Mouse (Mus musculus): ENCODE data around the gene Oaf. TPM values are rescaled to one million over a fixed set of nuclear protein-coding genes. Genes with fewer than 3 reads are reported as not detected.

The Oaf gene
- polyA plus RNA-seq, 1 experiment from 2014 or later = 30.9 TPM

- peaks cover 31% of the 10 kb centered on the region for H3K27me3 ChIP-seq
- ATAC-seq (ENCODE audit: low FRiP score, low read depth) = no peak
- no peaks in the 10 kb centered on the region for H3K36me3 ChIP-seq
- no peak overlapping the region; the same call in 1 of the 2 replicates for H3K4me2 ChIP-seq (replicated peaks)
- H3K4me1 ChIP-seq = peaks cover 11% of the 10 kb centered on the region
- H3K9ac ChIP-seq (replicated peaks) = peak overlapping the region; percentile 24; the same call in 1 of the 2 replicates
- H3K4me3 ChIP-seq = no peak overlapping the region
- no peaks in the 10 kb centered on the region for H3K9me3 ChIP-seq
- no peak overlapping the region for H3K27ac ChIP-seq (replicated peaks)
- WGBS = 27% methylated on average over 11 of the region's 11 CpGs
Observed at GRCm38 (mm10) chr9:43210771-43211450, 28.8 kb downstream of the Oaf start.

GRCm38 (mm10) chr9:43210190-43210682, 29.5 kb downstream of the Oaf start, which contains the start of gene Pou2f3:
Pou2f3 (minus strand) TSS chr9:43210369.
- Histone ChIP-seq H3K4me3 (no peak within 1 kb of the TSS), H3K9me3 (no peaks in the 10 kb centered on the region), H3K27ac (replicated peaks) (peak within 1 kb of the TSS; percentile 7; the same call in 1 of the 2 replicates), H3K4me2 (replicated peaks) (peak within 1 kb of the TSS; percentile 22), H3K4me1 (peaks cover 18% of the 10 kb centered on the region), H3K9ac (replicated peaks) (peak within 1 kb of the TSS; percentile 24; the same call in 1 of the 2 replicates), H3K36me3 (no peaks in the 10 kb centered on the region), H3K27me3 (peaks cover 37% of the 10 kb centered on the region)
- WGBS = 5% methylated on average over 13 of the region's 13 CpGs
- ATAC-seq (ENCODE audit: low FRiP score, low read depth) = 0 out of 2 replicates have a peak, but pooled peaks have one; percentile 9

DNA sequence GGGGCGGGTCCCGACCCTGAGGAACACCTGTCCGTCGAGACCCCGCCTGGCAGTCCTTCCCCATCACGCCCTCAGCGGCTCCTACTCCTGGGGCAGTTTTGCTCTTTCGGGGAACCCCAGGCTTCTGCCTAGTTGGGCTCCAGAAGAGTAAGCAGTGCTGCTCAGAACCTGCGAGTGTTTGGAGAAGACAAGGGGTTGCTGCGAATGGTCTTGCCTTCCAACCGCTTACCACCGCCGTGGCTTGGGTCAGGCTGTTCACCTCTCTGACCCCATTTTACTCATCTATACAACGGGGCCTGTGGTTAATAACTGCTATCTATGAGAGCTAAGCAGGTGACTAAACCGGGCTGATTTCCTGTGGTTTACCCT, 33.7 kb downstream of the Oaf start:
- Histone ChIP-seq H3K36me3 (no peaks in the 10 kb centered on the region), H3K27me3 (peaks cover 71% of the 10 kb centered on the region), H3K9me3 (no peaks in the 10 kb centered on the region), H3K4me1 (peaks cover 19% of the 10 kb centered on the region), H3K9ac (replicated peaks) (no peak overlapping the region), H3K27ac (replicated peaks) (no peak overlapping the region), H3K4me2 (replicated peaks) (peak overlapping the region; percentile 52), H3K4me3 (peak overlapping the region; percentile 34)
- 3% methylated on average over 15 of the region's 15 CpGs for WGBS
- no peak for ATAC-seq (ENCODE audit: low FRiP score, low read depth)

DNA sequence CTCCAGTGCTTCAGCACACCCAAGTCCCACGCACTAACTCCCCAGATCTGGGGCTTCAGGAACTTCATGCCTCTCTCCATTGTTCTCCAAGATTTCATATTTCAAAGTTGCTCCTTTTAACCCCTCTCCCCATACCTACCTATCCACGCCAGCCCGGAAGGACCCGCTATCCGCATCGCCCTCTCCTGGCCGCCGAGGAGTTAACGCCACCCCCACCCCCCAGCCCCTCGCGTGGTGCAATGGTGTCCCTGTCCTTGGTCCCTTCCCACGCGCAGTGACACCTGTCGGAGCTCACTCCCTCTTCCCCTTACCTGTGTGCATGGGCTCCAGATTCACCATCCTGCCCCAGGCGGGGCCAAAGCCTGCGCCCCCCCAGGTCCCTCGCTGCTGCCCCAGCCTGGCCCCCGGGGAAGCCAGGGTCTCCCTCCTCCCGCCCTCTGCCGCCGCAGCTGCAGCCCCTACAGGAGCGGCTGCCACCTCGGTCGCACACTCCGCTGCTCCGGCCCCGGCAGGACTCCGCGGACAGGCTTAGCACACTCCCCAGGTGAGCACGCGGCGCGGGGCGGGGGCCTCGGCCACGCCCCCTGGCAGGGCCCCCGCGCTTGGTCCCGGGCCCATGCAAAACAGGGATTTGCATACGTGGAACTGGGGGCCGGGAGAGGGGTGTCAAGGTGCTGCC, 34.2 kb downstream of the Oaf start:
- peaks cover 76% of the 10 kb centered on the region for H3K27me3 ChIP-seq
- no peaks in the 10 kb centered on the region for H3K36me3 ChIP-seq
- no peaks in the 10 kb centered on the region for H3K9me3 ChIP-seq
- peak overlapping the region; percentile 25 for H3K9ac ChIP-seq (replicated peaks)
- peak overlapping the region; percentile 52 for H3K4me2 ChIP-seq (replicated peaks)
- H3K4me3 ChIP-seq = peak overlapping the region; percentile 34
- ATAC-seq (ENCODE audit: low FRiP score, low read depth) = 0 out of 2 replicates have a peak, but pooled peaks have one; percentile 19
- H3K4me1 ChIP-seq = peaks cover 16% of the 10 kb centered on the region
- WGBS = 3% methylated on average over 28 of the region's 41 CpGs
- H3K27ac ChIP-seq (replicated peaks) = no peak overlapping the region

GRCm38 (mm10) chr9:43200212-43200611, 39.5 kb downstream of the Oaf start:
- Histone ChIP-seq H3K4me3 (no peak overlapping the region), H3K9ac (replicated peaks) (no peak overlapping the region), H3K36me3 (no peaks in the 10 kb centered on the region), H3K27ac (replicated peaks) (no peak overlapping the region), H3K9me3 (no peaks in the 10 kb centered on the region), H3K4me2 (replicated peaks) (peak overlapping the region; percentile 22), H3K4me1 (peaks cover 9% of the 10 kb centered on the region; the same call in 1 of the 2 replicates), H3K27me3 (peaks cover 68% of the 10 kb centered on the region)
- no peak for ATAC-seq (ENCODE audit: low FRiP score, low read depth)
- WGBS = 4% methylated on average over 5 of the region's 5 CpGs

- Histone ChIP-seq H3K9me3 (no peaks in the 10 kb centered on the region), H3K4me1 (peaks cover 8% of the 10 kb centered on the region), H3K4me3 (no peak overlapping the region), H3K27me3 (peaks cover 55% of the 10 kb centered on the region), H3K36me3 (no peaks in the 10 kb centered on the region), H3K9ac (replicated peaks) (no peak overlapping the region), H3K4me2 (replicated peaks) (no peak overlapping the region), H3K27ac (replicated peaks) (no peak overlapping the region)
- ATAC-seq (ENCODE audit: low FRiP score, low read depth) = no peak
- WGBS = 14% methylated on average over 9 of the region's 9 CpGs
Observed at GRCm38 (mm10) chr9:43194001-43194400, 45.7 kb downstream of the Oaf start.

DNA sequence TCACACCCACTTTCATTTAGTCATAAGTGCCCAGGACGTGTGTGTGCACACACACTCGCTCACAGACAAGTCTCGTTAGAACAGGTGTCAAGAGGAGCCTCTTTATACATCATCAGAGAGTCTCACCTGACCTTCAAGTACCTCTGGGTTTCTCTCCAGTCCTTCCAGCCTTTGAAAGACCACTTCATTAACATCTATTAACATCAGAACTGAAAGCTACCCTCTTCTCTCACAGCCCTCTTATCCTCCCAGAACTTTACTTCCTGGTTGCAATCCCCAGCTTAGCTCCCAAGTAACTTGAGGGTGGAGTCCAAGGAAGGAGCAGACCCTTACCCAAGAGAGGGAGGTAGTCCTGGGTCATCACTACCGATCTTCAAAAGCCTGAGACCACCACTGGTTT, 48.1 kb downstream of the Oaf start:
- Histone ChIP-seq H3K4me2 (replicated peaks) (no peak overlapping the region), H3K9me3 (no peaks in the 10 kb centered on the region), H3K36me3 (no peaks in the 10 kb centered on the region), H3K27ac (replicated peaks) (no peak overlapping the region), H3K9ac (replicated peaks) (no peak overlapping the region), H3K4me1 (peaks cover 21% of the 10 kb centered on the region), H3K27me3 (peaks cover 47% of the 10 kb centered on the region), H3K4me3 (no peak overlapping the region)
- WGBS = 53% methylated on average over 4 of the region's 4 CpGs
- no peak for ATAC-seq (ENCODE audit: low FRiP score, low read depth)

- Histone ChIP-seq H3K27me3 (peaks cover 42% of the 10 kb centered on the region), H3K4me2 (replicated peaks) (peak overlapping the region; percentile 13; the same call in 1 of the 2 replicates), H3K4me3 (no peak overlapping the region), H3K9ac (replicated peaks) (no peak overlapping the region), H3K36me3 (no peaks in the 10 kb centered on the region), H3K9me3 (no peaks in the 10 kb centered on the region), H3K4me1 (peaks cover 21% of the 10 kb centered on the region), H3K27ac (replicated peaks) (no peak overlapping the region)
- WGBS = 55% methylated on average over 3 of the region's 3 CpGs
- ATAC-seq (ENCODE audit: low FRiP score, low read depth) = peak; percentile 52; the same call in 1 of the 2 replicates
Observed at GRCm38 (mm10) chr9:43189021-43189356, 50.7 kb downstream of the Oaf start.

GRCm38 (mm10) chr9:43188309-43189020, 51.2 kb downstream of the Oaf start:
- Histone ChIP-seq H3K4me3 (no peak overlapping the region), H3K9me3 (no peaks in the 10 kb centered on the region), H3K27me3 (peaks cover 37% of the 10 kb centered on the region), H3K36me3 (no peaks in the 10 kb centered on the region), H3K4me2 (replicated peaks) (peak overlapping the region; percentile 13; the same call in 1 of the 2 replicates), H3K4me1 (peaks cover 21% of the 10 kb centered on the region), H3K9ac (replicated peaks) (no peak overlapping the region), H3K27ac (replicated peaks) (no peak overlapping the region)
- ATAC-seq (ENCODE audit: low FRiP score, low read depth) = peak; percentile 54; the same call in 1 of the 2 replicates
- 50% methylated on average over 12 of the region's 12 CpGs for WGBS

DNA sequence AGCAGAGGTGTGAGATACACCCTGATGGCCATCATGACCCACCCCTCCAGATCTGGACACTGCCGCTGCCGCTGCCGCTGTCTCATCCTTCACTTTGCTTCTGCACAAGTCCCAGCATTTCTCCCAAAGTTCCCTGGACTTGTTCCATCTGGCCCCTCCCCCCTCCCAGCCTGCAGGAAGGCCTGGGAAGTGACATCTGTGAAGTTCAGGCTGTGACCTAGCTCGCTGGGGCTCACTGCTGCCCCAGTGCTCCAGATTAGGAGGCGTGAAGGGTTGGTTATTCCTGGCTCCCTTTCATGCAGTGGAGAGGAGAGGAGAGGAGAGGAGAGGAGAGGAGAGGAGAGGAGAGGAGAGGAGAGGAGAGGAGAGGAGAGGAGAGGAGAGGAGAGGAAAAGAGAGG, 60.1 kb downstream of the Oaf start:
- Histone ChIP-seq H3K4me2 (replicated peaks) (no peak overlapping the region), H3K36me3 (no peaks in the 10 kb centered on the region), H3K4me3 (no peak overlapping the region), H3K4me1 (no peaks in the 10 kb centered on the region; the same call in 1 of the 2 replicates), H3K27me3 (no peaks in the 10 kb centered on the region), H3K27ac (replicated peaks) (no peak overlapping the region), H3K9me3 (no peaks in the 10 kb centered on the region), H3K9ac (replicated peaks) (no peak overlapping the region)
- no peak for ATAC-seq (ENCODE audit: low FRiP score, low read depth)
- WGBS = 67% methylated on average over 5 of the region's 5 CpGs

DNA sequence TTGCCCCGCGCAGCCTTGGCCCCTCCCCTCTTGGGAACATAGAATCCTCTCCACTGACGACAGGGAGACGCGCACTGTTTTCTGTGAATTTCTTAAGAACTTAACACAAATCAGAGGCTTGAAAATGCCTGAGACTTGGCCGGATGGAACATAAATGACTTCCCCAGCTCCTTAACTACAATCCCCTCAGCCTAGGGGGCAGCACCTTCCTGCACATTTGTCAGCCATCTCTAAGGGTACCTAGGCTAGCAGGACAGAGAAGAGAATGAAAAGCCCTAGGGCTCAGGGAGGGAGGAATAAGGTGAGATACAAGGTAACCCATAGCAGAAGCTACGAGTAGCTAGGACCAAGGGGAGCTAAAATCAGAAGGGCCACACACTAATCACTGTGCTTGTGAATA, 61.5 kb downstream of the Oaf start:
- Histone ChIP-seq H3K4me2 (replicated peaks) (no peak overlapping the region), H3K9ac (replicated peaks) (no peak overlapping the region), H3K4me3 (no peak overlapping the region), H3K9me3 (no peaks in the 10 kb centered on the region), H3K27me3 (no peaks in the 10 kb centered on the region), H3K4me1 (no peaks in the 10 kb centered on the region; the same call in 1 of the 2 replicates), H3K27ac (replicated peaks) (no peak overlapping the region), H3K36me3 (no peaks in the 10 kb centered on the region)
- 57% methylated on average over 7 of the region's 7 CpGs for WGBS
- no peak for ATAC-seq (ENCODE audit: low FRiP score, low read depth)

Data from midbrain, embryonic 12.5 days (tissue).